Mouse (Mus musculus) layer of hippocampus, adult 8-10 months (tissue): ENCODE measurements around the gene Acoxl. TPM values are rescaled to one million over a fixed set of nuclear protein-coding genes. Genes with fewer than 3 reads are reported as not detected.

Experiments used
- DNase-seq, 2 experiments: peaks; one replicate each; pipeline ENCODE4 v3.0.0; 2022; ENCODE audit warnings: low spot score in 2 of 2
- total RNA-seq, 4 experiments: library from RNA; stranded (reverse); gene quantifications; 2 replicates each; pipeline ENCODE4 v1.2.4; 2022

Gene Acoxl
- total RNA-seq, 4 experiments from 2014 or later, result not detected

DNA sequence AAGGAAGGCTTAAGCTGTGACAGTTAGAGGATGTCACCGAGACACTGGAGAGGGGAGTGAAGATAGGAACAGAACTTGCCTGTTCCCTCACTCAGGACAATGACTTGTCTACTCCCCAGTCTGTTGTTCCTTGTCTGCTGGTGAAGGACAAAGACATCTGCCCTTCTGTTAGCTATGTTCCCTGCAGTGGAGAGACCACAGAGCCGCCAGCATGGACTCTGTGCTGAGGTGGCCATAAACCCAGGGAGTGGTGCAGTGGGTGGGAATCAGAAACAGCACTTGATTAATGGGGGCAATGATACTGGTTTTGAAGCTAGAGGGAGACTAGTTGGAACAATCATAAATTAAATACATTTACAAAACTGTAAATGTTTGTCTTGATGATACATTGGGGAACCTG is 191.3 kb downstream of the Acoxl start:
- no peak for DNase-seq

- no peak for DNase-seq
Observed at GRCm38 (mm10) chr2:128032111-128032510, 193.4 kb downstream of the Acoxl start.

DNA sequence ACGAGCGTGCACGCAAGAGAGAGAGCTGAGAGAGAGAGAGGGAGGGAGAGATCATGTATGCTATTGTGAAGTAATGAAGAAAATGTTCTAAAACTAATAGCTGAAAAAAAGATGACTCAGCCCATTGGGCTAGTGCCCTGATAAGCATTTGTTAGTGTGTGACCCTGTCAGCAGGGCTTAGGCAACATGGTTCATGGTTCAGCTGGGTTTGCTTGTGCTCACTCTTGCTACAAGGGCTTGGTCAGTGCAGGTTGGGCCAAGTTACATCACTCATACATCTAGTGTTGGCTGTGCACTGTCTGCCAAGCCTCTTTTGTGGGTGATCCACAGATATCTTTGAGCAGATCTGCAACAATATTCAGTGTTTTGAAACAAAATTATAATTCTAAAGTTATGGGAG is 194.8 kb downstream of the Acoxl start:
- no peak for DNase-seq

DNA sequence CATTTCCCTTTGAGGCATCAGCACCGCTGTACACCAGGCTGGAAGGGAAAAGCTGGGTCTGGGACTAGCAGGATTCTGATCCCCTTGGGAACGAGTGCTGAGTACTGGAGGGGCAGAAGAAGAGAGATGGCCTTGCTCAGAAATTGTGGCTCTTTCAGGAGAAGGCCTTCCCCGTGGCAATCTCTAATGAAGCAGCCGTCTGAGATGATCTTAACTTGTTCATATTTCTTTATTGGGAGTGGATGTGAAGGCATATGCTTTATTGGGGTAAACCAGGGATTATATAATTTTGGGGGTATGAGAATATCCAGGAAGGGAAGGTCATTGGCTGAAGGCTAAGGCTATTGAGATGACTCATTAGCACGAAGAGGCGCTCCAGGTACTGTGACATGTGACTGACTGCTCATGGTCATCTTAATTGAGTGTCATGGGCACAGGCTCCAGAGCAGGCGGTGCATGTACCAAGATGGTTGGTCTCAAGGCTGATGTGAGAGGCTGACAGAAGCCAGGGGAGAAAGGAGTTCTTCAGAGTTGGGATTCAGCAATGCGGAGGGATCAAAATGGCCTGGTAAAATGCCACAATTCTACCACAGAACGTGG is 195.5 kb downstream of the Acoxl start:
- DNase-seq, result no peak

GRCm38 (mm10) chr2:128038259-128038890 is 199.7 kb downstream of the Acoxl start:
- no peak for DNase-seq

GRCm38 (mm10) chr2:128041066-128041750 is 202.5 kb downstream of the Acoxl start:
- DNase-seq, result no peak

DNA sequence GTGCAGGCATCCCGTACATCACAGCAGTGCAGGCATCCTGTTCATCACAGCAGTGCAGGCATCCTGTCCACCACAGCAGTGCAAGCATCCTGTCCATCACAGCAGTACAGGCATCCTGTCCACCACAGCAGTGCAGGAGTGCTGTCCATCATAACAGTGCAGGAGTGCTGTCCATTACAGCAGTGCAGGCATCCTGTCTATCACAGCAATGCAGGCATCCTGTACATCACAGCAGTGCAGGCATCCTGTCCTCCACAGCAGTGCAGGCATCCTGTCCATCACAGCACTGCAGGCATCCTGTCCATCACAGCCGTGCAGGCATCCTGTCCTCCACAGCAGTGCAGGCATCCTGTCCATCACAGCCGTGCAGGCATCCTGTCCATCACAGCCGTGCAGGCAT is 207.8 kb downstream of the Acoxl start:
- DNase-seq, result no peak

- DNase-seq, result no peak
Observed at GRCm38 (mm10) chr2:128054905-128055304, 216.2 kb downstream of the Acoxl start.

DNA sequence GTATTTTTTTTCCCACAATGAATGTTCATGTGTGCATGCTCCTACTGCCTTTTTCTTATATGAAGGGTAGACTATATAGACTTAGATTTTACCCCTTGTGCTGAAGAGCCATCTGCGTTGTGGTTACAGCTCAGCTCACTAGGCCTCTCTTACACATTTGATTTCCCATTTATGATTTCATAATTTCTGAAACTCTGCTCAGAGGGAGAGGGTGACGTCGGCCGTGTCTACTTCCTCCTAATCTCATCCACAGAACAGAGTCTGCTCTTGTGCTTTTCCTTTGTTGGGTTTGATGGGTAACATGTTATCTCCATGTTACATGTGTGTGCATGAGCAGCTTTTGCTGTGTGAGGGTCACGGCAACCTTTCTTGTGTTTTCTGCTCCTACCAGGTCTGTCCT is 219.2 kb downstream of the Acoxl start:
- no peak for DNase-seq

DNA sequence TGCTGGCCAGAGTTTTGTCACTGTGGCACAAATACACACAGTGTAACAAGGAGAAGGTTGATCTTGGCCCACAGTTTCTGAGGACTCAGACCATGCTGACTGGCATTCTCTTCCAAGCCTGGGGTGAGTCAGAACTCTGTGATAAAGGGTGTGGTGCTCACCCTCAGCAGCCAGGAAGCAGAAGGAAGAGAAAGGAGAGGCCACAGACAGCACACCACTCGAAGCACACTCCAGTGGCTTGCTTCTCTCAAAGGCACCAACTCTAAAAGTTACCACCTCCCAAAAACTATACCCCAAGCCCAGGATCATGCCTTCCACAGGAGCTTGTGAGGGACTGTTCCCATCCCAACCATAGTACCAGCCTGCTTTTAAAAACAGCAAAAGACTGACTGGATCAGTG is 220.0 kb downstream of the Acoxl start:
- no peak for DNase-seq

DNA sequence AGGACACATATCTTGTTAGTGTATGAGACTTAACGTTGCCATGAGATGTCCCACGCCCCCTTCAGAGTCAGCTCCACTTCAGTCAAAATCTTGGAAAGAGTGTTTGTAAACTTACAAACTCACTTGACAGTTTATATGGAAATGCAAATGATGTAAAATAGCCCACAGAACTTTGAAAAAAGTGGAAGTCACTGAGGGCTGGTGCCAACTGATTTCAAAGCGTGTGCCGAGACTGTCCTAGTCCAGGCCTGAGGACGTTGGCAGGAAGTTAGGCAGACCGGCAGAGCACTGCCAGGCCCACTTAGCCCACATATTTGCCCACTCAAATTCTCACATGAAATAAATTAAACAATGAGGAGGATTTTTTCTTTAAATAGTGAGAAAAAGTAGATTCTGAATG is 221.5 kb downstream of the Acoxl start:
- no peak for DNase-seq

- DNase-seq, result no peak
Observed at GRCm38 (mm10) chr2:128060680-128061287, 222.1 kb downstream of the Acoxl start.

DNA sequence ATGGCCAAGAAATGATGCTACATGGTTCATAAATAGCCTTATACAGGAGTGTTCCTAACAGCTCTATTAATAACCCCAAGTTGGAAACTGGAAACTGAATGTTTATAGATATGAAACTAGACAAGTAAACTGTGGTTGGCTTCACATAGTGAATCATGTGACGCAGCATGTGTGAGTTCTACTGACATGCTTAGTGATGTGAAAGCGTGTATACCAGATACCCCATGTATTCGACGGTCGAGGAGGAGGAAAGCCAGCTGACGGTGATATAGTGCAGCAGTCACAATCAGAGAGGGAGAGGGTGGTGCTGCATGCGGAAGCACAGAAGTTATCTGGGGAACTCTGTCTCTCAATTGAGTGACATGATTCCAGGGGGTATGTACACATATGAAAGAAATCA is 222.8 kb downstream of the Acoxl start:
- DNase-seq, result no peak

DNA sequence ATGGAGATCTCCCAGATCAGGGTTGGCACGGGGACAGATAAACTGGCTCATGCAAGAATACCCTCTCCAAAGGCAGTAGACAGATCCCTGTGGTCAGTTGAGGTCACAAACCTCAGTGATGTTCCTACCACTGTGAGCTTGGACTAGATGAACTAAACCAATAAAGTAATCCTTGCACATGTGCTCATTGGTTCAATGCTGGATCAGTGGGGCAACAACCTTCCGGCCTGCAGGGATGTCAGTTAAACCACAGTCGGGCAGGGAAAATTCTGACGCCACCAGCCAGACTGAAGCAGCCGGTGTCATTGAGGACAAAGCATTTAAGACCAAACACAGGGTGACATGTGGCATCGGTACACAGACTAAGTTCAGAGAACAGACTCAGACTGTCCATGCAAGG is 224.1 kb downstream of the Acoxl start:
- no peak for DNase-seq

- DNase-seq, result no peak
Observed at GRCm38 (mm10) chr2:128065013-128065412, 226.3 kb downstream of the Acoxl start.

- DNase-seq, result no peak
Observed at GRCm38 (mm10) chr2:128065576-128065975, 226.9 kb downstream of the Acoxl start.

- DNase-seq, result no peak
Observed at GRCm38 (mm10) chr2:128067162-128067561, 228.5 kb downstream of the Acoxl start.

DNA sequence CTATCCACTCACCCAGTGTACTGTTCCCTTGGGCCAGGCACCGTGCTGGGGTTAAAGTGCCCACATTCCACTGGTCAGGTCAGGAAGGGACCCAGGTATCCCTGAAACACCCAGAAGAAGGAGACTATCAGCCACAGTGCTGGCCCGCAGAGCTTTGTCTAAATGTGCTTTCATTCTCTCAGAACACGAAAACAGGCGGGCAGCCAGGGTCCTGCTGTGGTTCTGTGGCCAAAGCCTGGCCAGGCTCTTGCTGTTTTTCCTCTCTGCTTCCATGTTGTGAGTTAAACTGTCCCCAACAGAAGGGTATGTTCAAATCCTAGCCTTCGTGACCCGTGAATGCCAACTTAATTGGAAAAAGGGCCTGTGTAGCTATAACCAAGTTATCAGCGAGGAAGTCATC is 228.9 kb downstream of the Acoxl start:
- no peak for DNase-seq

DNA sequence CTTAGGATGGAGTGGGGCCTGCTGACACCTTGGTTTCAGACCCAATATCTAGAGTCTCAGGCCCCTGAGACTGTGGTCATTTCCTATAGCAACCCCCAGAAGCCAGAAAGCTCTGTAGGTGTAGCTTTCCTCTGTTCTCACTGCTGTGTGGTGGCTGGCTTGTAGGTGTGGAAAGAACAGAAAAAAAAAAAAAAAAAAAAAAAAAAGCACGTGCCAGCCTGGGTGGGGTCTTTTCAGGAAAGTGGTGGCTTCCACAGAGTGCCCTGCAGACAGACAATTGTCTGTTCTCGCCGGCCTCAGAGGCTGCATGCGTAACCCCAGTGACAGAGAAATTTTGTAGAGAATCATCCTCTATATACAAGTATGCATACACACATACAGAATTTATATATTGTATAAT is 229.5 kb downstream of the Acoxl start:
- DNase-seq, result no peak

DNA sequence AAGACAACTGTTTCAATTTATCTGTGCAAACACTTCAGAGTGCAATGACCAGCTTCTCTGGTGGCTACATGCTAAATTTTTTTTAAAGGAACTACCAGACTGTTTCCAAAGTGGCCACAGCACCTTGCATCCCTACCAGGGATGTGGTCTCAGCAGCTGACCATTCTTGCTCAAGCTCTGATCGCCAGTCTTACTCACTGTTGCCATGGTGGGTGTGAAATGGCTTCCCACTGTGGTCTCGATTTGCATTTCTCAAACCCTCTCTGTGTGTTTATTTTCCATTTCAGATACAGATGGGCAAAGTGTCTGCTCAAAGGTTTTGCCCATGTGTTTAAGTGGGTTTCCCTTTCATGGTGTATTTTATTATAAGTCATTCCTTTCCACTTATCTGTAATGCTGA is 230.3 kb downstream of the Acoxl start:
- no peak for DNase-seq

GRCm38 (mm10) chr2:128071791-128072190 is 233.1 kb downstream of the Acoxl start:
- DNase-seq, result no peak

GRCm38 (mm10) chr2:128072944-128073343 is 234.3 kb downstream of the Acoxl start:
- no peak for DNase-seq

GRCm38 (mm10) chr2:128073603-128074002 is 234.9 kb downstream of the Acoxl start:
- no peak for DNase-seq
